In the genomic region with DNA sequence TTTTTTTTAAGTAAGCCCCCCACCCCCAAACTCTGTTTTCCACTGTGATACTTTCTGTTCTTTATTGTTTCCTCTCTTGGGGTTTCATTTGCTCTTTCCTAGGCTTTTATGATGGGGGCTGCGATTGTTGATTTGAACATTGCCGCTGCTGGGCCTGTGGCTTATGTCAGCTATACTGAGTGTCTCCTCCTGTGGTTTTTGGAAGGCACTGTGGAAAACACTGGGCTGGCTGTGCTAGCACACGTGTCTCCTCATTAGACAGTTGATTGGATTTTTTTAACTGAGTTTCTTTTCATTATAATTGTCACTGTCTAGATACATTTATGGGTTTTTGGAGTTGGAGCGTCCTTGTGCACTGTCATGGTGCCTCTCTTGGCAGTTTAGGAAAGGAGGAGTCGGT, we compare ENCODE assay signal across 20 mouse cellular contexts. TPM values are rescaled to one million over a fixed set of nuclear protein-coding genes. Genes with fewer than 3 reads are reported as not detected.
DNase-seq lines count a peak whose midpoint lies in the region; ATAC-seq lines count a peak whose summit lies in the region.
"Had no signal": no experiment of that assay in that cellular context is flagged by ENCODE, and none has a peak within 500 bp of the region (broad histone marks: within the 10 kb centered on the region; RNA-seq: fewer than 3 reads in every experiment).

No protein-coding gene starts in this region.

- no peak for ATAC-seq in midbrain, embryonic 13.5 days
- no peak for ATAC-seq in midbrain, embryonic 15.5 days (replicated peaks)

- H3K9me3 ChIP-seq in midbrain, embryonic 13.5 days = no peaks in the 10 kb centered on the region
- H3K9me3 ChIP-seq in midbrain, embryonic 15.5 days = no peaks in the 10 kb centered on the region
- H3K9me3 ChIP-seq: forebrain, embryonic 12.5 days; hindbrain, embryonic 13.5 days; liver, embryonic 13.5 days; lung, embryonic 15.5 days had no signal

- no peak overlapping the region for H3K4me3 ChIP-seq in midbrain, embryonic 13.5 days (replicated peaks)
- no peak overlapping the region for H3K4me3 ChIP-seq in midbrain, embryonic 15.5 days
- H3K4me3 ChIP-seq: erythroblast, embryonic 14.5 days; forebrain, embryonic 12.5 days; hindbrain, embryonic 13.5 days; liver, embryonic 13.5 days; lung, embryonic 15.5 days; megakaryocyte, embryonic 14.5 days; neural tube, embryonic 12.5 days had no signal

- peaks cover 37% of the 10 kb centered on the region for H3K36me3 ChIP-seq in midbrain, embryonic 13.5 days
- H3K36me3 ChIP-seq in midbrain, embryonic 15.5 days (replicated peaks) = peaks cover 8% of the 10 kb centered on the region; the same call in 1 of the 2 replicates

- WGBS in midbrain, embryonic 13.5 days = 92% methylated on average over 5 of the region's 5 CpGs
- 84% methylated on average over 5 of the region's 5 CpGs for WGBS in midbrain, embryonic 15.5 days

- H3K9ac ChIP-seq in midbrain, embryonic 13.5 days (replicated peaks) = no peak overlapping the region
- no peak overlapping the region for H3K9ac ChIP-seq in midbrain, embryonic 15.5 days
- H3K9ac ChIP-seq: forebrain, embryonic 12.5 days; hindbrain, embryonic 13.5 days; liver, embryonic 13.5 days; lung, embryonic 15.5 days; neural tube, embryonic 12.5 days had no signal

- H3K4me1 ChIP-seq in midbrain, embryonic 13.5 days (replicated peaks) = no peaks in the 10 kb centered on the region
- no peaks in the 10 kb centered on the region for H3K4me1 ChIP-seq in midbrain, embryonic 15.5 days
- H3K4me1 ChIP-seq: forebrain, embryonic 12.5 days; liver, embryonic 13.5 days; lung, embryonic 15.5 days; neural tube, embryonic 12.5 days had no signal

- DNase-seq in heart, postnatal 10 days = peak; percentile 50 to 57
- no peak for DNase-seq in heart, postnatal 25 days (ENCODE audit: low spot score)
- peak; percentile 32 to 50 for DNase-seq in kidney, postnatal 4 days
- no peak for DNase-seq in kidney, postnatal 36 days
- DNase-seq in adrenal gland, postnatal 10 days = no peak
- DNase-seq: adrenal gland, postnatal 36 days; cerebellum, adult 9-10 months; gastrocnemius, postnatal 25 days; kidney, adult 2 months; liver, embryonic 13.5 days; midbrain, embryonic 14.5 days; right cerebral cortex, postnatal 14 days had no signal

- no peaks in the 10 kb centered on the region for H3K27me3 ChIP-seq in midbrain, embryonic 13.5 days
- no peaks in the 10 kb centered on the region for H3K27me3 ChIP-seq in midbrain, embryonic 15.5 days (replicated peaks)
- H3K27me3 ChIP-seq: forebrain, embryonic 12.5 days; hindbrain, embryonic 13.5 days; liver, embryonic 13.5 days; lung, embryonic 15.5 days; neural tube, embryonic 12.5 days had no signal

- intact Hi-C loops in heart, postnatal 10 days (cut with DNase I) = no loop called here
- intact Hi-C loops in heart, postnatal 25 days (cut with DNase I) = no loop called here

- H3K4me2 ChIP-seq in midbrain, embryonic 13.5 days (replicated peaks) = no peak overlapping the region
- no peak overlapping the region for H3K4me2 ChIP-seq in midbrain, embryonic 15.5 days
- H3K4me2 ChIP-seq: forebrain, embryonic 12.5 days; hindbrain, embryonic 13.5 days; liver, embryonic 13.5 days; lung, embryonic 15.5 days; neural tube, embryonic 12.5 days had no signal

- H3K27ac ChIP-seq in midbrain, embryonic 13.5 days = peak overlapping the region; percentile 39; the same call in 1 of the 2 replicates
- H3K27ac ChIP-seq in midbrain, embryonic 15.5 days = no peak overlapping the region
- H3K27ac ChIP-seq: forebrain, embryonic 12.5 days; hindbrain, embryonic 13.5 days; liver, embryonic 13.5 days; lung, embryonic 15.5 days; neural tube, embryonic 12.5 days had no signal

RNA-seq across cellular contexts. Expression of a gene that starts 39.4 kb away (rescaled TPM):
- 100 to 1,000 TPM in 1 of 2 experiments, 10 to 100 TPM in 1; 79.4 to 100 TPM for total RNA-seq in heart, postnatal 10 days (2021)
- total RNA-seq in heart, postnatal 25 days (2021) = 10 to 100 TPM; 30.4 to 32.0 TPM
- polyA plus RNA-seq in midbrain, embryonic 13.5 days (2015; fragmentation: Nextera tagmentation; extraction: Ambion mirVana) = 109 TPM in 2 replicates
- polyA plus RNA-seq in midbrain, embryonic 15.5 days (2015; fragmentation: Nextera tagmentation; extraction: Ambion mirVana) = 104 and 109 TPM in 2 replicates
- total RNA-seq in adrenal gland, postnatal 10 days (2021) = 10 to 100 TPM; 38.9 to 48.6 TPM

Comparison
In these comparisons a context has a peak if more than half of its experiments do, and no peak if none do; other contexts are left out.
1. DNase-seq: peak in heart, postnatal 10 days (2 of 2) and kidney, postnatal 4 days (2 of 2); none in heart, postnatal 25 days (single experiment), kidney, postnatal 36 days (0 of 2) and adrenal gland, postnatal 10 days (single experiment).